Mouse (Mus musculus): Measurements from ENCODE around the gene Chtop. TPM values are rescaled to one million over a fixed set of nuclear protein-coding genes. Genes with fewer than 3 reads are reported as not detected.

Gene Chtop
- polyA plus RNA-seq (2017; shearing (Covaris generic)): 100 to 1,000 TPM; 147 to 160 TPM

GRCm38 (mm10) chr3:90508950-90509746 is at the start of gene Chtop:
TSS of gene Chtop (minus strand) at chr3:90509498.

GRCm38 (mm10) chr3:90537141-90537904 is 28.0 kb upstream of the Chtop start, which contains the start of gene S100a16:
TSS of gene S100a16 (plus strand) at chr3:90537254.

GRCm38 (mm10) chr3:90526580-90526979 is 17.3 kb upstream of the Chtop start, which contains the start of gene S100a14:
TSS of gene S100a14 (plus strand) at chr3:90526856.

GRCm38 (mm10) chr3:90513796-90514590 is 4.7 kb upstream of the Chtop start, which contains the start of the genes S100a1 and S100a13:
TSS of gene S100a1 (minus strand) at chr3:90514392.
TSS of gene S100a13 (plus strand) at chr3:90514435.

GRCm38 (mm10) chr3:90490696-90491256 is 18.5 kb downstream of the Chtop start, which contains the start of gene Snapin:
TSS of gene Snapin (minus strand) at chr3:90491033.

GRCm38 (mm10) chr3:90475831-90476611 is 33.3 kb downstream of the Chtop start, which contains the start of gene Ilf2:
TSS of gene Ilf2 (plus strand) at chr3:90476126.

GRCm38 (mm10) chr3:90465686-90466310 is 43.5 kb downstream of the Chtop start, which contains the start of gene Npr1:
TSS of gene Npr1 (minus strand) at chr3:90465866.

Other genes with a start within 250 kb of the Chtop start
- gene Dennd4b, start 244.3 kb downstream of the Chtop start, polyA plus RNA-seq (2017; shearing (Covaris generic)): 10 to 100 TPM; 22.4 to 43.4 TPM
- gene Gatad2b, start 216.3 kb downstream of the Chtop start, polyA plus RNA-seq (2017; shearing (Covaris generic)): 10 to 100 TPM in 1 of 2 experiments, 1 to 10 TPM in 1; 9.1 to 13.3 TPM
- gene Slc27a3, start 119.6 kb downstream of the Chtop start, polyA plus RNA-seq (2017; shearing (Covaris generic)): under 1 TPM in 1 of 2 experiments, not detected in 1; 0.64 TPM
- 10 to 100 TPM; 18.3 to 32.8 TPM for gene Ints3, start 75.9 kb downstream of the Chtop start, polyA plus RNA-seq (2017; shearing (Covaris generic))
- gene Npr1, start 43.6 kb downstream of the Chtop start, polyA plus RNA-seq (2017; shearing (Covaris generic)): under 1 TPM in 1 of 2 experiments, not detected in 1; 0.43 TPM
- gene Ilf2, start 33.4 kb downstream of the Chtop start, polyA plus RNA-seq (2017; shearing (Covaris generic)): 10 to 100 TPM; 74.7 to 96.6 TPM
- gene Snapin, start 18.5 kb downstream of the Chtop start, polyA plus RNA-seq (2017; shearing (Covaris generic)): 10 to 100 TPM; 96.3 to 96.9 TPM
- gene S100a1, start 4.9 kb upstream of the Chtop start, polyA plus RNA-seq (2017; shearing (Covaris generic)): 1 to 10 TPM; 4.4 to 6.8 TPM
- gene S100a13, start 4.9 kb upstream of the Chtop start, polyA plus RNA-seq (2017; shearing (Covaris generic)): 100 to 1,000 TPM; 192 to 245 TPM
- under 1 TPM in 1 of 2 experiments, not detected in 1; 0.68 TPM for gene S100a14, start 17.4 kb upstream of the Chtop start, polyA plus RNA-seq (2017; shearing (Covaris generic))
- not detected for gene S100a16, start 27.8 kb upstream of the Chtop start, polyA plus RNA-seq (2017; shearing (Covaris generic))
- 1 to 10 TPM; 2.0 to 2.8 TPM for gene S100a3, start 51.1 kb upstream of the Chtop start, polyA plus RNA-seq (2017; shearing (Covaris generic))
- 1 to 10 TPM in 1 of 2 experiments, under 1 TPM in 1; 0.63 to 1.9 TPM for gene S100a2, start 80.7 kb upstream of the Chtop start, polyA plus RNA-seq (2017; shearing (Covaris generic))
- gene Gm42674, start 92.4 kb upstream of the Chtop start, polyA plus RNA-seq (2017; shearing (Covaris generic)): not detected
- gene S100a4, start 94.3 kb upstream of the Chtop start, polyA plus RNA-seq (2017; shearing (Covaris generic)): 100 to 1,000 TPM in 1 of 2 experiments, 10 to 100 TPM in 1; 94.8 to 925 TPM
- not detected for gene S100a5, start 99.0 kb upstream of the Chtop start, polyA plus RNA-seq (2017; shearing (Covaris generic))
- 1,000 to 10,000 TPM in 1 of 2 experiments, 100 to 1,000 TPM in 1; 298 to 1,210 TPM for gene S100a6, start 103.4 kb upstream of the Chtop start, polyA plus RNA-seq (2017; shearing (Covaris generic))
- not detected for gene S100a7a, start 144.5 kb upstream of the Chtop start, polyA plus RNA-seq (2017; shearing (Covaris generic))
- under 1 TPM in 1 of 2 experiments, not detected in 1; 0.88 TPM for gene S100a8, start 159.5 kb upstream of the Chtop start, polyA plus RNA-seq (2017; shearing (Covaris generic))
- gene S100a9, start 186.2 kb upstream of the Chtop start, polyA plus RNA-seq (2017; shearing (Covaris generic)): under 1 TPM in 1 of 2 experiments, not detected in 1; 0.33 TPM
- gene Pglyrp4, start 217.4 kb upstream of the Chtop start, polyA plus RNA-seq (2017; shearing (Covaris generic)): not detected